ENCODE assay signal across 10 mouse cellular contexts in genomic region chr4:107139836-107140631, GRCm38 (mm10). TPM values are rescaled to one million over a fixed set of nuclear protein-coding genes. Genes with fewer than 3 reads are reported as not detected.
DNase-seq lines count a peak whose midpoint lies in the region; ATAC-seq lines count a peak whose summit lies in the region.
"Had no signal": no experiment of that assay in that cellular context is flagged by ENCODE, and none has a peak within 500 bp of the region (broad histone marks: within the 10 kb centered on the region; RNA-seq: fewer than 3 reads in every experiment).

No protein-coding gene starts in this region.

- no peak for DNase-seq in heart, postnatal 10 days
- DNase-seq in limb, embryonic 11.5 days (ENCODE audit: low spot score), result peak; percentile 72
- DNase-seq in layer of hippocampus, postnatal 36 days, result no peak
- no peak for DNase-seq in urinary bladder, postnatal 25 days (ENCODE audit: low spot score)
- DNase-seq: gastrocnemius, postnatal 25 days had no signal

- H3K4me1 ChIP-seq in heart, embryonic 12.5 days (replicated peaks), result peaks cover 47% of the 10 kb centered on the region
- peaks cover 64% of the 10 kb centered on the region for H3K4me1 ChIP-seq in limb, embryonic 11.5 days (ENCODE audit: control insufficient read depth, insufficient read depth, low read length)
- H3K4me1 ChIP-seq in neural tube, embryonic 13.5 days (replicated peaks), result peaks cover 66% of the 10 kb centered on the region

- no peak for ATAC-seq in heart, embryonic 12.5 days (ENCODE audit: insufficient number of reproducible peaks, low FRiP score)
- peak; percentile 78 for ATAC-seq in granulocyte monocyte progenitor cell, adult 5-6 weeks (replicated peaks; ENCODE audit: poor library complexity, severe bottlenecking)
- ATAC-seq in limb, embryonic 11.5 days (ENCODE audit: insufficient number of reproducible peaks, low FRiP score, low TSS enrichment, low read depth), result peak; percentile 55; the same call in 1 of the 2 replicates
- ATAC-seq in neural tube, embryonic 13.5 days (ENCODE audit: low read depth), result no peak
- no peak for ATAC-seq in CD4-positive, CD25-positive, alpha-beta regulatory T cell, adult 4 months

- no peak overlapping the region for H3K4me2 ChIP-seq in heart, embryonic 12.5 days
- peak overlapping the region; percentile 21; the same call in 1 of the 2 replicates for H3K4me2 ChIP-seq in limb, embryonic 11.5 days (ENCODE audit: low read depth, severe bottlenecking)
- H3K4me2 ChIP-seq in neural tube, embryonic 13.5 days, result no peak overlapping the region
- H3K4me2 ChIP-seq: liver, embryonic 15.5 days had no signal

- 63% methylated on average over 13 of the region's 13 CpGs for WGBS in heart, embryonic 12.5 days
- 7% methylated on average over 13 of the region's 13 CpGs for WGBS in limb, embryonic 11.5 days
- WGBS in neural tube, embryonic 13.5 days, result 28% methylated on average over 13 of the region's 13 CpGs

- H3K27ac ChIP-seq in heart, embryonic 12.5 days (ENCODE audit: poor library complexity, severe bottlenecking), result 0 out of 2 replicates have a peak overlapping the region, but pooled peaks have one; percentile 6
- peak overlapping the region; percentile 89 for H3K27ac ChIP-seq in limb, embryonic 11.5 days (replicated peaks; ENCODE audit: low read depth, low read length)
- H3K27ac ChIP-seq in neural tube, embryonic 13.5 days (replicated peaks), result peak overlapping the region; percentile 75
- H3K27ac ChIP-seq: liver, embryonic 15.5 days had no signal

- H3K9ac ChIP-seq in heart, embryonic 12.5 days, result 0 out of 2 replicates have a peak overlapping the region, but pooled peaks have one; percentile 1
- H3K9ac ChIP-seq in limb, embryonic 11.5 days (ENCODE audit: low read length), result no peak overlapping the region
- H3K9ac ChIP-seq in neural tube, embryonic 13.5 days, result peak overlapping the region; percentile 31
- H3K9ac ChIP-seq: liver, embryonic 15.5 days had no signal

- H3K4me3 ChIP-seq in heart, embryonic 12.5 days, result no peak overlapping the region
- H3K4me3 ChIP-seq in limb, embryonic 11.5 days (ENCODE audit: low read depth, low read length), result no peak overlapping the region
- H3K4me3 ChIP-seq in neural tube, embryonic 13.5 days, result no peak overlapping the region
- H3K4me3 ChIP-seq: liver, embryonic 15.5 days had no signal

- H3K9me3 ChIP-seq in heart, embryonic 12.5 days (replicated peaks), result no peaks in the 10 kb centered on the region
- H3K9me3 ChIP-seq in limb, embryonic 11.5 days (ENCODE audit: control insufficient read depth, low read length), result no peaks in the 10 kb centered on the region
- H3K9me3 ChIP-seq in neural tube, embryonic 13.5 days, result no peaks in the 10 kb centered on the region
- H3K9me3 ChIP-seq: liver, embryonic 15.5 days had no signal

- intact Hi-C loops in heart, postnatal 10 days (cut with DNase I), result no loop called here

- 0 out of 2 replicates have a peak, but pooled peaks cover 7% of the 10 kb centered on the region for H3K27me3 ChIP-seq in heart, embryonic 12.5 days (replicated peaks)
- no peaks in the 10 kb centered on the region for H3K27me3 ChIP-seq in limb, embryonic 11.5 days (ENCODE audit: control insufficient read depth, insufficient read depth, low read length)
- no peaks in the 10 kb centered on the region for H3K27me3 ChIP-seq in neural tube, embryonic 13.5 days
- H3K27me3 ChIP-seq: liver, embryonic 15.5 days had no signal

- H3K36me3 ChIP-seq in heart, embryonic 12.5 days, result peaks cover 14% of the 10 kb centered on the region
- H3K36me3 ChIP-seq in limb, embryonic 11.5 days (ENCODE audit: control insufficient read depth, insufficient read depth, low read length), result no peaks in the 10 kb centered on the region; the same call in 1 of the 2 replicates
- 0 out of 2 replicates have a peak, but pooled peaks cover 4% of the 10 kb centered on the region for H3K36me3 ChIP-seq in neural tube, embryonic 13.5 days

RNA-seq across cellular contexts. Expression of gene Tmem59, which starts 38.2 kb away (rescaled TPM):
- 321 and 334 TPM in 2 replicates for polyA plus RNA-seq in heart, embryonic 12.5 days (2016; fragmentation: Nextera tagmentation; extraction: Ambion mirVana)
- 100 to 1,000 TPM; 170 TPM for total RNA-seq in heart, postnatal 10 days (2021)
- 154 and 171 TPM in 2 replicates for total RNA-seq in granulocyte monocyte progenitor cell, adult 5-6 weeks (2014; fragmentation: Nextera tagmentation)
- total RNA-seq in granulocyte monocyte progenitor cell, adult 5-6 weeks (2017), result 140 and 182 TPM in 2 replicates
- polyA plus RNA-seq in limb, embryonic 11.5 days (2014; fragmentation: Nextera tagmentation; extraction: Ambion mirVana), result 295 TPM in 2 replicates
- 441 and 449 TPM in 2 replicates for polyA plus RNA-seq in neural tube, embryonic 13.5 days (2015; fragmentation: Nextera tagmentation; extraction: Ambion mirVana)
- 100 to 1,000 TPM; 439 to 478 TPM for polyA plus RNA-seq in CD4-positive, CD25-positive, alpha-beta regulatory T cell, adult 4 months (2017; shearing (Covaris generic))
- total RNA-seq in layer of hippocampus, postnatal 36 days (2021), result 100 to 1,000 TPM; 208 to 228 TPM

RNA-seq across cellular contexts. Expression of gene Tceanc2, which starts 38.9 kb away (rescaled TPM):
- 15.8 and 28.3 TPM in 2 replicates for polyA plus RNA-seq in heart, embryonic 12.5 days (2016; fragmentation: Nextera tagmentation; extraction: Ambion mirVana)
- 10 to 100 TPM; 14.1 to 17.6 TPM for total RNA-seq in heart, postnatal 10 days (2021)
- total RNA-seq in granulocyte monocyte progenitor cell, adult 5-6 weeks (2014; fragmentation: Nextera tagmentation), result 17.6 and 36.5 TPM in 2 replicates
- total RNA-seq in granulocyte monocyte progenitor cell, adult 5-6 weeks (2017), result 23.3 and 28.8 TPM in 2 replicates
- 19.1 and 20.3 TPM in 2 replicates for polyA plus RNA-seq in limb, embryonic 11.5 days (2014; fragmentation: Nextera tagmentation; extraction: Ambion mirVana)
- polyA plus RNA-seq in neural tube, embryonic 13.5 days (2015; fragmentation: Nextera tagmentation; extraction: Ambion mirVana), result 20.5 and 36.9 TPM in 2 replicates
- 10 to 100 TPM; 19.4 to 19.8 TPM for polyA plus RNA-seq in CD4-positive, CD25-positive, alpha-beta regulatory T cell, adult 4 months (2017; shearing (Covaris generic))
- total RNA-seq in layer of hippocampus, postnatal 36 days (2021), result 10 to 100 TPM; 16.5 to 20.7 TPM

RNA-seq across cellular contexts. Expression of gene Cdcp2, which starts 43.3 kb away (rescaled TPM):
- polyA plus RNA-seq in heart, embryonic 12.5 days (2016; fragmentation: Nextera tagmentation; extraction: Ambion mirVana), result not detected in 2 replicates
- total RNA-seq in heart, postnatal 10 days (2021), result not detected
- total RNA-seq in granulocyte monocyte progenitor cell, adult 5-6 weeks (2014; fragmentation: Nextera tagmentation), result not detected in 2 replicates
- total RNA-seq in granulocyte monocyte progenitor cell, adult 5-6 weeks (2017), result not detected in 2 replicates
- polyA plus RNA-seq in limb, embryonic 11.5 days (2014; fragmentation: Nextera tagmentation; extraction: Ambion mirVana), result not detected in 2 replicates
- polyA plus RNA-seq in neural tube, embryonic 13.5 days (2015; fragmentation: Nextera tagmentation; extraction: Ambion mirVana), result not detected in 2 replicates
- polyA plus RNA-seq in CD4-positive, CD25-positive, alpha-beta regulatory T cell, adult 4 months (2017; shearing (Covaris generic)), result not detected
- not detected for total RNA-seq in layer of hippocampus, postnatal 36 days (2021)
- total RNA-seq: gastrocnemius, postnatal 25 days had no signal
- polyA plus RNA-seq: liver, embryonic 15.5 days had no signal

Comparison
In these comparisons a context has a peak if more than half of its experiments do, and no peak if none do; other contexts are left out.
1. ATAC-seq: peak in granulocyte monocyte progenitor cell, adult 5-6 weeks (single experiment) and limb, embryonic 11.5 days (single experiment); none in heart, embryonic 12.5 days (single experiment), neural tube, embryonic 13.5 days (single experiment) and CD4-positive, CD25-positive, alpha-beta regulatory T cell, adult 4 months (single experiment).
2. H3K27ac ChIP-seq: peak in every context shown above with its lines; median percentile 89 in limb, embryonic 11.5 days; 75 in neural tube, embryonic 13.5 days; 6 in heart, embryonic 12.5 days.